Mouse (Mus musculus) testis, adult 2 months (tissue): Measurements from ENCODE around the gene Lhx5.

Experiments
- CTCF ChIP-seq: fragments of 200-500 bp; IDR thresholded peaks from 2 replicates; pipeline ENCODE4 v1.5.1; 2012; ENCODE audit warnings: low read depth, mild to moderate bottlenecking, inconsistent platforms, low read length, moderate library complexity; ENCODE audit not compliant: control insufficient read depth, insufficient read depth, insufficient replicate concordance
- POLR2A ChIP-seq: fragments of 200-500 bp; IDR thresholded peaks from 2 replicates; pipeline ENCODE4 v1.6.1; 2012; ENCODE audit warnings: low read depth, mild to moderate bottlenecking, inconsistent platforms, low read length, moderate library complexity; ENCODE audit not compliant: control insufficient read depth

GRCm38 (mm10) chr5:120461902-120462301 is 30.4 kb downstream of the Lhx5 start:
- TF ChIP-seq CTCF (no peak), POLR2A (no peak)
